17 mouse cellular contexts compared by ENCODE assay signal in the genomic region with DNA sequence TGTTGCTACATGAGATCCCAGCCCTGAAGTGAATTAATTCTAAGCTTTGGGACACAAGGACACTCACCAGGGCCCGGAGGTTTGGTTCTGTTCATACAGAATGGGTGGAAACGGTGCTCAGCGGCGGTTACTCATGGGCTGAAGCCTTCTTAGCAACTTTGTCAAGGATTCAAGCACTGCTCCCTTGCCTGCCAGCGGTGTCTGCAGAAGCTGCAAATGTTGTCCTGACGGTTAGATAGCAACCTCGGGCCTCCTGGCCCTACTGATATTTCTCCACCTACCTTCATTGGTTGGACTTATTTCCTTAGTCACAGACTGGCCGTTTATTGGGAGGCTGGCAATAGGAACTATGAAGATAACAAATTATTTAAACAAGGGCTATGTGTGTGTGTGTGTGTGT. TPM values are rescaled to one million over a fixed set of nuclear protein-coding genes. Genes with fewer than 3 reads are reported as not detected.
A peak's percentile ranks its signal among the peaks of the same experiment; 100 is the strongest.
DNase-seq lines count a peak whose midpoint lies in the region; ATAC-seq and TF ChIP-seq lines count a peak whose summit lies in the region.
"Had no signal": no experiment of that assay in that cellular context is flagged by ENCODE, and none has a peak within 500 bp of the region (broad histone marks: within the 10 kb centered on the region; RNA-seq: fewer than 3 reads in every experiment).

No protein-coding gene starts in this region.

- intact Hi-C loops in heart, postnatal 25 days (cut with DNase I) = no loop called here
- intact Hi-C loops in left cerebral cortex, postnatal 10 days (cut with DNase I) = no loop called here

- peaks cover 43% of the 10 kb centered on the region for H3K79me2 ChIP-seq in MEL (ENCODE audit: control insufficient read depth, insufficient read depth, low read length, poor library complexity)

- H3K36me3 ChIP-seq in heart, embryonic 16.5 days (ENCODE audit: control insufficient read depth, insufficient read depth) = no peaks in the 10 kb centered on the region
- peaks cover 3 to 29% of the 10 kb centered on the region in 2 experiments; a peak in 3 of 4 replicates for H3K36me3 ChIP-seq in MEL (ENCODE audit: control insufficient read depth in 1 of 2, insufficient read depth in 2 of 2, low read length in 2 of 2)
- no peaks in the 10 kb centered on the region for H3K36me3 ChIP-seq in liver, postnatal 0 days (replicated peaks; ENCODE audit: insufficient read depth, low read length)
- H3K36me3 ChIP-seq: embryonic facial prominence, embryonic 15.5 days; hindbrain, embryonic 13.5 days; midbrain, embryonic 13.5 days had no signal

- no peak overlapping the region for H3K4me2 ChIP-seq in heart, embryonic 16.5 days (ENCODE audit: low read depth, low read length)
- peak overlapping the region; percentile 60 for H3K4me2 ChIP-seq in liver, postnatal 0 days (ENCODE audit: low read depth, low read length)
- H3K4me2 ChIP-seq: embryonic facial prominence, embryonic 15.5 days; hindbrain, embryonic 13.5 days; midbrain, embryonic 13.5 days had no signal

- H3K9me3 ChIP-seq in heart, embryonic 16.5 days (replicated peaks; ENCODE audit: control insufficient read depth, low read length) = no peaks in the 10 kb centered on the region
- H3K9me3 ChIP-seq in MEL (replicated peaks; ENCODE audit: insufficient read depth, low read length) = no peaks in the 10 kb centered on the region
- H3K9me3 ChIP-seq in liver, postnatal 0 days (ENCODE audit: low read length) = no peaks in the 10 kb centered on the region
- H3K9me3 ChIP-seq: embryonic facial prominence, embryonic 15.5 days; hindbrain, embryonic 13.5 days; midbrain, embryonic 13.5 days had no signal

- H3K9ac ChIP-seq in heart, embryonic 16.5 days (ENCODE audit: low read length) = no peak overlapping the region
- H3K9ac ChIP-seq in MEL (ENCODE audit: control insufficient read depth, low read depth, low read length, poor library complexity, severe bottlenecking) = peak overlapping the region; percentile 74
- H3K9ac ChIP-seq in liver, postnatal 0 days (replicated peaks) = peak overlapping the region; percentile 47
- H3K9ac ChIP-seq: embryonic facial prominence, embryonic 15.5 days; hindbrain, embryonic 13.5 days; midbrain, embryonic 13.5 days had no signal

- WGBS in heart, embryonic 16.5 days = 64% methylated on average over 8 of the region's 8 CpGs
- WGBS in liver, postnatal 0 days (ENCODE audit: insufficient replicate concordance) = 37% methylated on average over 8 of the region's 8 CpGs

- peak; percentile 89 to 97 for TF ChIP-seq EP300 in MEL (IDR thresholded peaks at IDR 0.05; ENCODE audit: low read depth in 1 of 2, low read length in 2 of 2)
- peak; percentile 95 for TF ChIP-seq EP300 in liver, postnatal 0 days (IDR thresholded peaks at IDR 0.05; ENCODE audit: low read depth)

- H3K27me3 ChIP-seq in heart, embryonic 16.5 days (ENCODE audit: control insufficient read depth, insufficient read depth, low read length) = no peaks in the 10 kb centered on the region
- no peaks in the 10 kb centered on the region for H3K27me3 ChIP-seq in MEL (ENCODE audit: control insufficient read depth in 1 of 2, insufficient read depth in 2 of 2, low read length in 2 of 2)
- H3K27me3 ChIP-seq in liver, postnatal 0 days (ENCODE audit: insufficient read depth, low read length) = no peaks in the 10 kb centered on the region
- H3K27me3 ChIP-seq: embryonic facial prominence, embryonic 15.5 days had no signal

- no peak for TF ChIP-seq RAD21 in MEL (IDR thresholded peaks at IDR 0.05; ENCODE audit: low read depth, low read length)

- H3K27ac ChIP-seq in heart, embryonic 16.5 days (ENCODE audit: low read length) = 0 out of 2 replicates have a peak overlapping the region, but pooled peaks have one; percentile 14
- H3K27ac ChIP-seq in MEL (ENCODE audit: control insufficient read depth, low read depth, low read length) = peak overlapping the region; percentile 97
- peak overlapping the region; percentile 86 for H3K27ac ChIP-seq in liver, postnatal 0 days (ENCODE audit: low read depth)
- H3K27ac ChIP-seq: hindbrain, embryonic 13.5 days; midbrain, embryonic 13.5 days had no signal

- no peak for TF ChIP-seq CTCF in MEL (IDR thresholded peaks at IDR 0.05 in 2 of 3, conservative IDR thresholded peaks at IDR 0.05 in 1 of 3; ENCODE audit: control insufficient read depth in 1 of 3, insufficient read depth in 1 of 3, low read depth in 2 of 3, low read length in 3 of 3, poor library complexity in 1 of 3, severe bottlenecking in 1 of 3)
- no peak for TF ChIP-seq CTCF in liver, postnatal 0 days (IDR thresholded peaks at IDR 0.05; ENCODE audit: low read depth)

- DNase-seq in heart, postnatal 25 days (ENCODE audit: low spot score) = no peak
- peak; percentile 96 for DNase-seq in MEL (ENCODE audit: low read depth, low spot score)
- DNase-seq in liver, postnatal 0 days = peak; percentile 61
- no peak for DNase-seq in left cerebral cortex, postnatal 10 days (ENCODE audit: extremely low spot score in 1 of 2, low spot score in 2 of 2)
- no peak for DNase-seq in left cerebral cortex, adult 9 months (ENCODE audit: low spot score in 2 of 2)
- DNase-seq: adrenal gland, postnatal 36 days; cerebellum, adult 11 months; kidney, postnatal 14 days; layer of hippocampus, adult 9-11 months; lung, postnatal 14 days had no signal

- no peak overlapping the region for H3K4me3 ChIP-seq in heart, embryonic 16.5 days (ENCODE audit: low read length)
- H3K4me3 ChIP-seq in MEL (ENCODE audit: control insufficient read depth in 1 of 2, insufficient read depth in 1 of 2, low read depth in 2 of 2, low read length in 2 of 2) = peak overlapping the region; percentile 67 to 88
- peak overlapping the region; percentile 44 for H3K4me3 ChIP-seq in liver, postnatal 0 days (ENCODE audit: low read depth, low read length)
- H3K4me3 ChIP-seq: embryonic facial prominence, embryonic 15.5 days; hindbrain, embryonic 13.5 days; midbrain, embryonic 13.5 days had no signal

- H3K4me1 ChIP-seq in heart, embryonic 16.5 days (ENCODE audit: control insufficient read depth, insufficient read depth, low read length) = peaks cover 40% of the 10 kb centered on the region
- peaks cover 14 to 17% of the 10 kb centered on the region in 2 experiments for H3K4me1 ChIP-seq in MEL (ENCODE audit: control insufficient read depth in 1 of 2, insufficient read depth in 2 of 2, low read length in 2 of 2)
- peaks cover 27% of the 10 kb centered on the region for H3K4me1 ChIP-seq in liver, postnatal 0 days (ENCODE audit: insufficient read depth)

- ATAC-seq in heart, embryonic 16.5 days (replicated peaks; ENCODE audit: extremely low read depth, insufficient read depth, low FRiP score) = no peak
- peak; percentile 75 for ATAC-seq in erythroblast, adult 5-6 weeks (replicated peaks; ENCODE audit: low FRiP score, poor library complexity, severe bottlenecking)
- peak; percentile 75 for ATAC-seq in liver, postnatal 0 days
- ATAC-seq: activated CD4-positive, CD25-positive, alpha-beta regulatory T cell, adult 4 months; intestine, postnatal 0 days; midbrain, embryonic 13.5 days had no signal

- TF ChIP-seq POLR2A in MEL (IDR thresholded peaks at IDR 0.05; ENCODE audit: control insufficient read depth in 1 of 2, insufficient read depth in 1 of 2, low read depth in 1 of 2, low read length in 2 of 2, poor library complexity in 1 of 2) = peak; percentile 64 to 97; a peak in 3 of 4 replicates

TF ChIP-seq in MEL, 35 proteins besides CTCF, POLR2A, EP300 and RAD21 (continues in another document):
- TF ChIP-seq GATA1 (IDR thresholded peaks at IDR 0.05; ENCODE audit: low read depth, low read length) = peak; percentile 93
- TF ChIP-seq E2F4 (IDR thresholded peaks at IDR 0.05; ENCODE audit: borderline replicate concordance, low read depth, low read length) = no peak
- no peak; the same call in 1 of the 2 replicates for TF ChIP-seq KAT2A (conservative IDR thresholded peaks at IDR 0.05; ENCODE audit: low read depth, low read length)
- TF ChIP-seq USF2 (IDR thresholded peaks at IDR 0.05; ENCODE audit: borderline replicate concordance in 1 of 2, insufficient read depth in 1 of 2, low read depth in 1 of 2, low read length in 2 of 2) = no peak
- TF ChIP-seq POLR2AphosphoS5 (IDR thresholded peaks at IDR 0.05; ENCODE audit: borderline replicate concordance, low read depth, low read length) = 0 out of 2 replicates have a peak, but pooled peaks have one; percentile 51
- TF ChIP-seq ZC3H11A (IDR thresholded peaks at IDR 0.05; ENCODE audit: low read depth, low read length) = no peak
- 0 out of 2 replicates have a peak, but pooled peaks have one; percentile 12 for TF ChIP-seq CHD1 (IDR thresholded peaks at IDR 0.05; ENCODE audit: low read depth, low read length)
- no peak for TF ChIP-seq MEF2A (IDR thresholded peaks at IDR 0.05; ENCODE audit: extremely low read depth, insufficient replicate concordance, low read depth, low read length, poor library complexity, severe bottlenecking)
- no peak for TF ChIP-seq ZNF384 (IDR thresholded peaks at IDR 0.05; ENCODE audit: low read depth, low read length)
- TF ChIP-seq MYC (IDR thresholded peaks at IDR 0.05; ENCODE audit: low read depth, low read length) = no peak
- peak; percentile 97 for TF ChIP-seq ZMIZ1 (IDR thresholded peaks at IDR 0.05; ENCODE audit: low read depth, low read length)
- TF ChIP-seq ETS1 (IDR thresholded peaks at IDR 0.05; ENCODE audit: low read depth, low read length) = peak; percentile 93
- TF ChIP-seq USF1 (IDR thresholded peaks at IDR 0.05; ENCODE audit: low read depth, low read length) = no peak
- TF ChIP-seq NRF1 (IDR thresholded peaks at IDR 0.05; ENCODE audit: insufficient read depth, low read depth, low read length, poor library complexity, severe bottlenecking) = no peak
- TF ChIP-seq CHD2 (IDR thresholded peaks at IDR 0.05; ENCODE audit: low read length) = no peak
- TF ChIP-seq MYB (IDR thresholded peaks at IDR 0.05; ENCODE audit: low read depth, low read length) = peak; percentile 97
- peak; percentile 92 for TF ChIP-seq TCF12 (IDR thresholded peaks at IDR 0.05; ENCODE audit: low read depth, low read length)
- TF ChIP-seq ELF1 (IDR thresholded peaks at IDR 0.05; ENCODE audit: low read depth, low read length) = no peak
- peak; percentile 67; the same call in 1 of the 2 replicates for TF ChIP-seq RCOR1 (IDR thresholded peaks at IDR 0.05; ENCODE audit: low read depth, low read length)

RNA-seq across cellular contexts. Expression of gene Zfp217, which starts 3.6 kb away (rescaled TPM):
- polyA plus RNA-seq in heart, embryonic 16.5 days (2015; fragmentation: Nextera tagmentation; extraction: Ambion mirVana) = 3.2 and 3.6 TPM in 2 replicates
- 10 to 100 TPM in 1 of 2 experiments, 1 to 10 TPM in 1; 9.6 to 13.0 TPM for total RNA-seq in heart, postnatal 25 days (2021)
- total RNA-seq in MEL (2012; rRNA removed) = 21.7 and 29.3 TPM in 2 replicates
- polyA plus RNA-seq in MEL (2012; ENCODE audit: insufficient read depth in 1 of 2, insufficient read length in 2 of 2, low read depth in 1 of 2, low replicate concordance in 2 of 2, missing spikeins in 1 of 2) = 10 to 100 TPM; 25.5 to 34.9 TPM
- 75.7 and 92.6 TPM in 2 replicates for total RNA-seq in erythroblast, adult 5-6 weeks (2015; ENCODE audit: low replicate concordance)
- 169 and 180 TPM in 2 replicates for total RNA-seq in erythroblast, adult 5-6 weeks (2017; ENCODE audit: low replicate concordance)
- polyA plus RNA-seq in liver, postnatal 0 days (2015; fragmentation: Nextera tagmentation; extraction: Ambion mirVana) = 2.1 and 2.4 TPM in 2 replicates
- total RNA-seq in left cerebral cortex, postnatal 10 days (2021) = 1 to 10 TPM; 4.1 TPM

Comparison
In these comparisons a context has a peak if more than half of its experiments do, and no peak if none do; other contexts are left out.
1. H3K27ac ChIP-seq: peak in every context shown above with its lines; median percentile 97 in MEL; 86 in liver, postnatal 0 days; 14 in heart, embryonic 16.5 days.
2. DNase-seq: peak in MEL (single experiment) and liver, postnatal 0 days (single experiment); none in heart, postnatal 25 days (single experiment), left cerebral cortex, postnatal 10 days (0 of 2) and left cerebral cortex, adult 9 months (0 of 2).